Mouse (Mus musculus): ENCODE measurements around the gene Bcl2l1. TPM values are rescaled to one million over a fixed set of nuclear protein-coding genes. Genes with fewer than 3 reads are reported as not detected.

The Bcl2l1 gene
- total RNA-seq, 2 experiments from 2014 or later, result 120 to 127 TPM

DNA sequence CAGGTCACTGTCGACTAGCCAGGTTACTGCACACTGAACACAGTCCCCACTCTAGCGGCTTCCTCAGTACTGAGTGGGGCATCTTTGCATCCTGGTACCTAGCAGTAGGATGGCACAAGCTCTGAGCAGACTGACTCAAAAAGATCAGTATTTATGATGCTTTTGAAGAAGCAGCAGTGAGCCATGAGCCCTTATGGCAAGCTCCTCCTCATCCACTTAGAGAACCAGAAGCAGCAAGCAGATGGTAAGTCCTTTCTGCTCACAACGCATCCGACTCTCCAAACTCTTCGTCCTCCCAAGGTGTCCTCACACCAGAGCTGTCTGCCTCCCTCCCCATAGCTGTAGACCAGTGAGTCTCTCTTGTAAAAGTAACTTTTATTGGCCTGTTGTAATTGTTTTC, 48.3 kb downstream of the Bcl2l1 start:
- intact Hi-C loops (cut with DNase I), result no loop called here
- DNase-seq (ENCODE audit: low spot score in 2 of 2), result no peak

DNA sequence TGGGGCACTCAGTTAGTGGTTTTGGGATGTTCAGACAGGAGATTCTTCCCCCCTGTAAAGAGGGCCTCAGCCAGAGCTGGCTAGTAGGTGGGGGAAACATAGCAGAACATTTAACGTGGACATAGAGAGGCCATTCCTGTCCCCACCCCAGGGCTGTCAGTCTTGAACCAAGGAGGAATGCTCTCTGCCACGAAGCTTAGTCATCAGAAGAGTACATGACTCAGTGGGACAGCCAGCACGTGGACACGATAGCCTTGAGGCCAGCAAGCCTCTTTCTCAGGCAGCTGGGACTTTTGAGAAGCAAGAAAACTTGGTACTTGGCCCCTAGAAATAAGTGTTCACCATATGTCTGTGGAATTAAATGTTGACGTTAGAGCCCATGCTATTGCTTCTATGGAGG, 48.9 kb downstream of the Bcl2l1 start:
- intact Hi-C loops (cut with DNase I), result no loop called here
- DNase-seq (ENCODE audit: low spot score in 2 of 2), result no peak

GRCm38 (mm10) chr2:152781031-152781711, 50.4 kb downstream of the Bcl2l1 start:
- DNase-seq (ENCODE audit: low spot score in 2 of 2), result no peak
- intact Hi-C loops (cut with DNase I), result no loop called here

DNA sequence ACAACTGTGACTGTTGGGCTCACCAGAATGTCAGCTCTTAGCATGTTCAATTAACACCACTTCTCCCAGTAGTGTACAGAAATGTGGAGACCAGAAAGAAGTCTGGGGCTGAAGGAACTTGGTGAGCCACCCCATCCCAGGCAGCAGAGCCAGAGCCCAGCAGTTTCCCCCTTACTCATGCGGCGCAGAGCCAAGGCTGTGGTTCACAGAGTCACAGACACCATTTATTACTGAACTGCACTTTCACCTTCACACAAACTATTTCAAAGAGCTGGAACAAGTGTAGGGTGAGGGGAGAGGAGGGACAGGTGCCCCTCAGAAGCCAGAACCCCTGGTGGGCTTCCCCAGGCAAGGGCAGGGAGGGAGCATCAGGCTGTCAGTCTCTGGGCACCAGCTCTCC, 51.1 kb downstream of the Bcl2l1 start:
- DNase-seq (ENCODE audit: low spot score in 2 of 2), result no peak
- intact Hi-C loops (cut with DNase I), result no loop called here

- intact Hi-C loops (cut with DNase I), result no loop called here
Measured at GRCm38 (mm10) chr2:152777081-152777480, 54.4 kb downstream of the Bcl2l1 start.

GRCm38 (mm10) chr2:152776435-152776834, 55.1 kb downstream of the Bcl2l1 start:
- DNase-seq (ENCODE audit: low spot score in 2 of 2), result peak; percentile 71 to 88
- intact Hi-C loops (cut with DNase I), result no loop called here

More at GRCm38 (mm10) chr2:152777081-152777480, 54.4 kb downstream of the Bcl2l1 start:
- no peak for DNase-seq (ENCODE audit: low spot score in 2 of 2)

GRCm38 (mm10) chr2:152776019-152776418, 55.5 kb downstream of the Bcl2l1 start:
- intact Hi-C loops (cut with DNase I), result no loop called here
- no peak for DNase-seq (ENCODE audit: low spot score in 2 of 2)

GRCm38 (mm10) chr2:152775357-152775756, 56.2 kb downstream of the Bcl2l1 start:
- intact Hi-C loops (cut with DNase I), result no loop called here
- DNase-seq (ENCODE audit: low spot score in 2 of 2), result no peak

- intact Hi-C loops (cut with DNase I), result no loop called here
- DNase-seq (ENCODE audit: low spot score in 2 of 2), result no peak
Measured at GRCm38 (mm10) chr2:152772231-152772630, 59.3 kb downstream of the Bcl2l1 start.

- DNase-seq (ENCODE audit: low spot score in 2 of 2), result no peak
- intact Hi-C loops (cut with DNase I), result no loop called here
Measured at GRCm38 (mm10) chr2:152771571-152771970, 60.0 kb downstream of the Bcl2l1 start.

DNA sequence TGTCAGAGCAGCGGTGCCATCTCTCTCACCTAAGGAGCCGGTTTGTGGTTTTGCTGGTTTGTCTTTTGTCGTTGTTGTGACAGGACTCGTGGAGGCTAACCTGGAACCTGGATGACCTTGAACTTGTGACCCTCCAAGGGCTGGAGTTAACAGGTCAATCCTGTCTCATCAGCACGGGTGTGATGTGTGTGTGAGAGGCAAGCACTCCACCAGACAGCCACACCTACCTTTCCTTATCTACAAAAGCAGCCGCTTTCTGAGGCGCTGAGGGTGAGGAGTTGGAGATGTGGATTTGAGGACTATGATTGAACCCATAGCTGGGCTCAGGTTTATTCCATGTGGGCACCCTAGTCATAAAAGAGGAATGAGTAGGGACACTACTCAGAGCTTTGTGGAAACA, 61.9 kb downstream of the Bcl2l1 start:
- DNase-seq (ENCODE audit: low spot score in 2 of 2), result no peak
- intact Hi-C loops (cut with DNase I), result no loop called here

DNA sequence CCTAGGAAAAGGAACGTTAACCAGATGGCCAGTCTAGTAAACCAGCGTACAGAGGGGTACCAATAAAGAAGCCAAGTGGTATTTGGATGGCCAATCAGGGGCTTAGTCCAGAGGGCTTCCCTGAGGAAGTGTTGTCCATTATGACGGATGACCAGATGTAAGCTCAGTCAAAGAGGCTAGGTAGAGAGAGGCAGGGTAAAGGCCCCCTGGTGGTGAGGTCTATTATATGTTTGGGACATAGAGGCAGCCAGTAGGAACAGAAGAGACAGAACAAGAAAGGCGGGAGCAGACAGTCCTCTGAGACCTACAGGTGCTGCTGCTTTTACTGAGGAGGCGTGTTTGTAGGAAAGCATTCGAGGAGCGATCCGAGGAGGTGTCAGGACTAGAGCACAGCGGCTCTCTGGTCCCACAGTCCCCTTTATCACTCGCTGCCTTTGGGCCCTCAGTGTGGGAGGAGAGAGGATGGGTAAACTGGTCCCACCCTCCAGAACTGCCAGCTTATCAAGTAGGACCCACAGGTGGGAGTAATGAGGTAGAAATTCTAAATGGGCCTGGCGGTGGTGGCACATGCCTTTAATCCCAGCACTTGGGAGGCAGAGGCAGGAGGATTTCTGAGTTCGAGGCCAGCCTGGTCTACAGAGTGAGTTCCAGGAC, 63.8 kb downstream of the Bcl2l1 start:
- DNase-seq (ENCODE audit: low spot score in 2 of 2), result peak in 1 of 2 experiments; percentile 38
- intact Hi-C loops (cut with DNase I), result loop anchor here (2.0 kb wide), 2 partner anchors 63 to 71 kb away; partner anchors contain the start of gene Bcl2l1

DNA sequence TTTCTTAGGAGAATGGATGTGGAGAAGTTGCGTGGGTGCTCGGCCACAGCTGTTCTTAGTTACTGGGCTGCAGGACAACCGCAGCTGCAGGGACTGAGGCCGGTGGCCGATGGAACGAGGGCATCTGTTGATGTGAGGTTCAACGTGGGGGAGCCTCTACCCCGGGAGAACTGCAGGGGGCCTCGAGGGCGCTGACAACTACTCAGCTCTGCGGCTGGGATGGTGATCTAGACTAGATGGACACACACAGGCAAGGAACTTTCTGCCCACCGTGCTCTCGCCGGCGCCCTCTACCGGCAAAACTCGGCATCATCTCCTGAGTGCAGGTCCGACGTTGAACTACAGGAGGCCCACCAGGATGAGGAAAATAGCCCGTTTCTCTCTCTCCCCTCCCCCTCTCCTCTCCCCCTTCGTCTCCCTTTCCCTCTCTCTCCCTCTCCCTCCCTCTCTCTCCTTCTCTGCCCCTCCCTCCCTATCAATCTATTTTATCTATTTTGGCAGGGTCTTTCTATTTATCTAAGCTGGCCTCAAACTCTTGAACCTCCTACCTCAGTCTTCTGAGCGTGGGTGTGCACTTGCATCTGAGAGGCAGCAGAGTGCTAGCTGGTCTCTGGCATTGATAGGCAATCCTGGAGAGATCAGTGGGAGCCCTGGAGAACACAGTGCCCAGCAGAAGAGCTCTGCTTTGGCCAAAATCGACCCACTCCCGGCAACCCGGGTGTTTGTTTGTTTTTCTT, 65.0 kb downstream of the Bcl2l1 start:
- intact Hi-C loops (cut with DNase I), result loop anchor here (2.0 kb wide), 2 partner anchors 64 to 70 kb away; partner anchors contain the start of gene Bcl2l1
- peak; percentile 88 to 90 for DNase-seq (ENCODE audit: low spot score in 2 of 2)

GRCm38 (mm10) chr2:152765045-152765674, 66.4 kb downstream of the Bcl2l1 start:
- DNase-seq (ENCODE audit: low spot score in 2 of 2), result no peak
- intact Hi-C loops (cut with DNase I), result no loop called here

DNA sequence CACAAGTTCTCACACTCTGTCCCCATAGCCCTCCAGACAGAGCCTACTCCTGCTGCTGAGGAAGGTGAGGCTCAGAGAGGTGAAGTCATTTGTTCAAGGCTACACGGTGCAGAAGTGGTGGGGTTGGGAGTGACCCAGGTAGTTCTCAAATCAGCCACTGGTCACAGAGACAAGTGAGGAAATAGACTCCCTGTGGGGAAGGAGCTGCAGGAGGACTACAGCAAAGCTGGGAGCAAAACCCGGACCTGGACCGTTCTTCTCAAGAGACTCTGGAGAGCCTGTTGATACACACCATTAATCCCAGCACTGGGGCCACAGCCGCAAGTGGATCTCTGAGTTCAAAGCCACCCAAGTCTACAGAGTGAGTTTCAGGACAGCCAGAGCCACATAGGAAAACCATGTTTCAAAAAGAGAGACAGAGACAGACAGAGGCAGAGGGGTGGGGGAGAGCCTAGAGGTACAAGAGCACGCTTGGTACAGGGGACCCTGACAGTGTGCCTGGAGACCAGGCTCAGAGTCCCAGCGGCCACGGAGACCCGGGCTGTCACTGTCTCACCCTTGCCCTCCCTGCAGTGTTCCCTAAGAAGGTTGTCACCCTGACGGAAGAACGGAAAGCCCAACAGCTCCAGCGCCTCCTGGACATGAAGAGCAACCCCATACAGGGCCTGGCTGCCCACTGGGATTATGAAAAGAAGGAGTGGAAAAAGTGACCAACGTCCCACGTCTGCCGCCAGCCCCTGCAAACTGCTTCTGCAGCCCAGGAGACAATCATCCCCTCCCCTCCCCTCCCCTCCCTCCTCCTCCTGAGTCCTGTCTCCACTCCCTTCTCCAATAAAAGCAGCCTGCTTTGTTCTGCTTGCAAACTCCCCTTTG, 67.1 kb downstream of the Bcl2l1 start:
- intact Hi-C loops (cut with DNase I), result no loop called here
- no peak for DNase-seq (ENCODE audit: low spot score in 2 of 2)

GRCm38 (mm10) chr2:152763310-152763709, 68.2 kb downstream of the Bcl2l1 start:
- no peak for DNase-seq (ENCODE audit: low spot score in 2 of 2)

GRCm38 (mm10) chr2:152758351-152758750, 73.2 kb downstream of the Bcl2l1 start:
- no peak for DNase-seq (ENCODE audit: low spot score in 2 of 2)

More at GRCm38 (mm10) chr2:152763310-152763709, 68.2 kb downstream of the Bcl2l1 start:
- intact Hi-C loops (cut with DNase I), result no loop called here

DNA sequence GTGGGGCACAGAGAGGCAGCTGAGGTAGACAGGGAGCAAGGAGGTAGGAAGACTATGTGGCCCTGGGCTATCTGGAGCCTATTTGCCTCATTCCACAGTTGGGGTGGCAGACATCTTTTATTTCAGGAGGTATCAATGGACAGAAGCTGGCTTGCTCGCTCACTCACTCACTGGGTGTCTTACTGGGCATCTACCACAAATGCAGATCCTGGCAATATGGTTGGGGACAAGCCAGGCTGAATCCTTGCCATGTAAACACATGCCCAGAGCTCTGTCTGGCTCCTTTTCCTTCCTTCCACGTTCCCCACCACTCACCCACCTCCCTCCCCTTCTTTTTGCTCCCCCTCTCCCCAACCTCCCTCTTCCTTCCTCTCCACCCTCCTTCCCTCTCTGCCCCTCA, 74.0 kb downstream of the Bcl2l1 start:
- DNase-seq (ENCODE audit: low spot score in 2 of 2), result no peak
- intact Hi-C loops (cut with DNase I), result no loop called here

More at GRCm38 (mm10) chr2:152758351-152758750, 73.2 kb downstream of the Bcl2l1 start:
- intact Hi-C loops (cut with DNase I), result no loop called here

Data from left cerebral cortex, postnatal 14 days (tissue).